Mouse (Mus musculus) liver, adult 2 months (tissue): ENCODE measurements around the gene Ppp6r2. TPM values are rescaled to one million over a fixed set of nuclear protein-coding genes. Genes with fewer than 3 reads are reported as not detected.

Source experiments
- DNase-seq: peaks from one replicate; pipeline ENCODE4 v3.0.0-alpha.2; 2011; ENCODE audit warnings: low read depth, low spot score; ENCODE audit errors: extremely low read depth
- H3K27ac ChIP-seq: fragments of 200-500 bp; replicated peaks from 2 replicates; pipeline ENCODE4 v1.5.1; 2012; ENCODE audit warnings: low read depth, mild to moderate bottlenecking, control low read depth, inconsistent platforms, low read length; ENCODE audit not compliant: insufficient read depth
- H3K27me3 ChIP-seq: fragments of 200-500 bp; 2 replicates; pipeline ENCODE4 v1.6.1; 2012; ENCODE audit warnings: mild to moderate bottlenecking, moderate library complexity, low read length, inconsistent platforms; ENCODE audit not compliant: control insufficient read depth, insufficient read depth
- H3K36me3 ChIP-seq: fragments of 200-500 bp; 2 replicates; pipeline ENCODE4 v1.6.1; 2012; ENCODE audit warnings: low read length, inconsistent platforms; ENCODE audit not compliant: control insufficient read depth, insufficient read depth
- H3K4me1 ChIP-seq: fragments of 200-500 bp; 2 replicates; pipeline ENCODE4 v1.6.1; 2011; ENCODE audit warnings: low read length; ENCODE audit not compliant: control insufficient read depth, insufficient read depth
- H3K4me3 ChIP-seq: fragments of 200-500 bp; 2 replicates; pipeline ENCODE4 v1.5.1; 2011; ENCODE audit warnings: low read depth, mild to moderate bottlenecking, control low read depth, low read length, moderate library complexity; ENCODE audit not compliant: insufficient read depth
- H3K79me2 ChIP-seq: fragments of 200-500 bp; 2 replicates; pipeline ENCODE4 v1.6.1; 2012; ENCODE audit warnings: inconsistent platforms, mild to moderate bottlenecking, low read length, moderate library complexity; ENCODE audit not compliant: control insufficient read depth, insufficient read depth
- H3K9ac ChIP-seq: fragments of 200-500 bp; 2 replicates; pipeline ENCODE4 v1.6.1; 2012; ENCODE audit warnings: low read depth, mild to moderate bottlenecking, control low read depth, inconsistent platforms, low read length
- CTCF ChIP-seq: fragments of 200-500 bp; IDR thresholded peaks from 2 replicates; pipeline ENCODE4 v1.5.1; 2011; ENCODE audit warnings: low read depth, low read length, control low read depth
- POLR2A ChIP-seq: fragments of 200-500 bp; IDR thresholded peaks from 2 replicates; pipeline ENCODE4 v1.6.1; 2011; ENCODE audit warnings: low read length, control low read depth; ENCODE audit not compliant: insufficient read depth; ENCODE audit errors: extremely low read depth
- WGBS: fragments of 180-500 bp; shearing (Covaris S2); methylation state at CpG from one replicate; pipeline ENCODE4 v1.1.7; 2018; 5-methylcytosine and 5-hydroxymethylcytosine counted together
- polyA plus RNA-seq: library from polyadenylated mRNA; depleted of rRNA; stranded (reverse); fragments of >200 nt; gene quantifications from 2 replicates; pipeline ENCODE4 v1.2.3, GENCODE M21; 2012
- total RNA-seq: library from RNA; depleted of rRNA; stranded (reverse); fragments of >200 nt; gene quantifications from 2 replicates; pipeline ENCODE4 v1.2.3, GENCODE M21; 2014

Ppp6r2 gene
- total and polyA plus RNA-seq, 2 experiments: 43.9 to 115 TPM

GRCm38 (mm10) chr15:89286582-89286981 is 75.2 kb downstream of the Ppp6r2 start:
- TF ChIP-seq CTCF (no peak), POLR2A (no peak)
- Histone ChIP-seq H3K27ac (no peak overlapping the region), H3K36me3 (peaks cover 27% of the 10 kb centered on the region), H3K27me3 (no peaks in the 10 kb centered on the region), H3K4me1 (no peaks in the 10 kb centered on the region), H3K4me3 (no peak overlapping the region), H3K9ac (no peak overlapping the region), H3K79me2 (no peaks in the 10 kb centered on the region)
- DNase-seq: no peak
- WGBS: 88% methylated on average over 5 of the region's 5 CpGs

GRCm38 (mm10) chr15:89288227-89288767 is 76.9 kb downstream of the Ppp6r2 start:
- no peak for DNase-seq
- 86% methylated on average over 23 of the region's 23 CpGs for WGBS
- peaks cover 23% of the 10 kb centered on the region for H3K36me3 ChIP-seq
- no peak overlapping the region for H3K9ac ChIP-seq
- TF ChIP-seq POLR2A (no peak), CTCF (no peak)
- H3K79me2 ChIP-seq: no peaks in the 10 kb centered on the region
- no peaks in the 10 kb centered on the region for H3K4me1 ChIP-seq
- H3K27me3 ChIP-seq: no peaks in the 10 kb centered on the region
- no peak overlapping the region for H3K27ac ChIP-seq
- no peak overlapping the region for H3K4me3 ChIP-seq

- TF ChIP-seq CTCF (no peak), POLR2A (no peak)
- Histone ChIP-seq H3K27me3 (no peaks in the 10 kb centered on the region), H3K9ac (no peak overlapping the region), H3K4me3 (no peak overlapping the region), H3K36me3 (peaks cover 29% of the 10 kb centered on the region), H3K79me2 (no peaks in the 10 kb centered on the region), H3K4me1 (no peaks in the 10 kb centered on the region), H3K27ac (no peak overlapping the region)
- 97% methylated on average over 11 of the region's 11 CpGs for WGBS
- no peak for DNase-seq
Observed at GRCm38 (mm10) chr15:89289455-89289854, 78.1 kb downstream of the Ppp6r2 start.

GRCm38 (mm10) chr15:89291521-89291920 is 80.2 kb downstream of the Ppp6r2 start:
- H3K27ac ChIP-seq: no peak overlapping the region
- no peaks in the 10 kb centered on the region for H3K4me1 ChIP-seq
- TF ChIP-seq CTCF: no peak
- no peak for TF ChIP-seq POLR2A
- no peaks in the 10 kb centered on the region for H3K79me2 ChIP-seq
- WGBS: 77% methylated on average over 3 of the region's 3 CpGs
- peaks cover 28% of the 10 kb centered on the region; the same call in 1 of the 2 replicates for H3K36me3 ChIP-seq
- H3K27me3 ChIP-seq: no peaks in the 10 kb centered on the region
- H3K4me3 ChIP-seq: no peak overlapping the region
- H3K9ac ChIP-seq: no peak overlapping the region
- no peak for DNase-seq

GRCm38 (mm10) chr15:89292795-89293194 is 81.4 kb downstream of the Ppp6r2 start:
- H3K36me3 ChIP-seq: peaks cover 28% of the 10 kb centered on the region; the same call in 1 of the 2 replicates
- no peak for DNase-seq
- TF ChIP-seq POLR2A (no peak), CTCF (no peak)
- no peaks in the 10 kb centered on the region for H3K27me3 ChIP-seq
- no peak overlapping the region for H3K4me3 ChIP-seq
- H3K4me1 ChIP-seq: no peaks in the 10 kb centered on the region
- H3K79me2 ChIP-seq: no peaks in the 10 kb centered on the region
- no peak overlapping the region for H3K9ac ChIP-seq
- WGBS: 41% methylated on average over 2 of the region's 2 CpGs
- no peak overlapping the region for H3K27ac ChIP-seq

GRCm38 (mm10) chr15:89293778-89294177 is 82.4 kb downstream of the Ppp6r2 start:
- 86% methylated on average over 10 of the region's 10 CpGs for whole genome bisulfite sequencing
- Histone ChIP-seq H3K27ac (no peak overlapping the region), H3K79me2 (no peaks in the 10 kb centered on the region), H3K4me3 (no peak overlapping the region), H3K4me1 (no peaks in the 10 kb centered on the region), H3K36me3 (peaks cover 25% of the 10 kb centered on the region; the same call in 1 of the 2 replicates), H3K9ac (no peak overlapping the region), H3K27me3 (no peaks in the 10 kb centered on the region)
- no peak for DNase-seq
- TF ChIP-seq POLR2A (no peak), CTCF (no peak)
